Mouse (Mus musculus): Measurements from ENCODE around the gene Lrrc19. TPM values are rescaled to one million over a fixed set of nuclear protein-coding genes. Genes with fewer than 3 reads are reported as not detected.
"Not testable (repeated sequence)": the region's sequence is repeated elsewhere in the genome, so short reads cannot be mapped to it uniquely, and the experiment has no call there.

The Lrrc19 gene
- 0.93 and 0.94 TPM in 2 replicates for polyA plus RNA-seq (2015; fragmentation: Nextera tagmentation; extraction: Ambion mirVana)

DNA sequence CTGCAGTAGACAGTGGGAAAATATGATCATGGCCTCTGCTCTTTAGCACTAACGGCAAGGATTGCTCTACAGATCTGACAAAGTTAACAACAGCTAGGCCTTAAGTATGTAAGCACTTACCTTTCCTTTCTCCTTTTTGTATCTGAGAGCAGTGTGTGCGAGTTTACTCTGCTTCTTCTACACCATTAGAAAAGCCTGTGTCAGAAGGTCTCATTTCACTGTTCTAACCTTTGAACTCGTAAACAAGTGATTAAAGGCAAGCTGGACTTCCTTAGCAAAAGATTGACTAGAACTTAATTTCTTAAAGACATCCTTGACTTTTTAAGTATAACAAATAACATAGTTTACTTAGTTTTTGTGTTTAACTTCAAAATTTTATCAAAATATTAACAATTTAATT, at the start of gene Lrrc19:
Lrrc19 (minus strand) TSS at position 225 of the 400 bp plus-strand sequence.
- Histone ChIP-seq H3K4me3 (replicated peaks) (no peak within 1 kb of the TSS), H3K9ac (no peak within 1 kb of the TSS), H3K27me3 (replicated peaks) (no peaks in the 10 kb centered on the region), H3K4me1 (no peaks in the 10 kb centered on the region), H3K9me3 (no peaks in the 10 kb centered on the region), H3K27ac (no peak within 1 kb of the TSS), H3K4me2 (no peak within 1 kb of the TSS), H3K36me3 (no peaks in the 10 kb centered on the region)
- 82% methylated on average over 3 of the region's 3 CpGs for WGBS
- ATAC-seq (ENCODE audit: insufficient read depth, low FRiP score, low read depth): no peak

DNA sequence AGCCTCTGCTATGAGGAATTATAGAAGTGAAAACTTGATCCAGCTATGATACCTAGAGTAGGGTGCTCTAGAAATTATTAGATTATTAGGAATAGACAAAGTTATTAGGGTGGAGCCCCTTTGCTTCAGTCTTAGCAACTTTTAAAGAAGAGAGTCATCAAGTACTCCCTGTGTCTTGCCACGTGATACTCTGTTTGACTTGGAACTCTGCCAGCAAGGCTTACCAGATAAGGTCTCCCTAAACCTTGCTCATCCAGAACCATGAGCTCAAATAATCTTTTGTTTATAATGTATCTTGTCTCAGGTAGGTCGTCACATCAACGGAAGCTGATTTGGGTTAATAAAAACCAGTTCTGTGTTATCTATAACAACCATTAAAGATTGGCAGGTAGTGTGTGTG, 46.4 kb upstream of the Lrrc19 start:
- Histone ChIP-seq H3K9me3 (no peaks in the 10 kb centered on the region), H3K9ac (no peak overlapping the region)

DNA sequence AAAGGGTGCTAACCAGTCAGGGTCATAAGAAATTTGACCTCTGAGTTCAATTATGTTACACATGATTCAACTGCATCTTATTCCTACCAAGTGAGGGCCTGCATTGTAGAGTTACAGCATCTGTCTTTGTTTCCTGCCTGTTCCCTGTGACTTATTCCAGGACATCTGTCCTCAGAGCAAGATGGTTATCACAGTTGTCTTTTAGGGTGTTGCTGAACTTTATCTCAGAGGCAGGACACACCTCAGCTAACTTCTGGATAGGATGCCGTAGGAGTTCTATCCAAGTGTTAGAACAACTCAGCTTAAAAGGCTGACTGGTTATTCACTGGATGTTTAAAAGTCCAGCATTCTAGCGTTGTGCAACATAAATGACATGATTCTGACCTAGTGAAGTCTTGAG, 42.2 kb upstream of the Lrrc19 start:
- H3K36me3 ChIP-seq: peaks cover 4% of the 10 kb centered on the region; the same call in 1 of the 2 replicates
- H3K4me1 ChIP-seq: no peaks in the 10 kb centered on the region
- H3K27ac ChIP-seq: no peak overlapping the region
- ATAC-seq (ENCODE audit: insufficient read depth, low FRiP score, low read depth): no peak
- WGBS: 79% methylated on average over 2 of the region's 2 CpGs
- no peaks in the 10 kb centered on the region for H3K27me3 ChIP-seq (replicated peaks)
- H3K9me3 ChIP-seq: no peaks in the 10 kb centered on the region
- no peak overlapping the region for H3K4me2 ChIP-seq
- no peak overlapping the region for H3K4me3 ChIP-seq (replicated peaks)
- no peak overlapping the region for H3K9ac ChIP-seq

More for the DNA sequence above, 46.4 kb upstream of the Lrrc19 start:
- no peak overlapping the region for H3K4me2 ChIP-seq
- 56% methylated on average over 3 of the region's 3 CpGs for WGBS
- H3K27ac ChIP-seq: no peak overlapping the region
- H3K4me3 ChIP-seq (replicated peaks): no peak overlapping the region
- no peak for ATAC-seq (ENCODE audit: insufficient read depth, low FRiP score, low read depth)
- H3K36me3 ChIP-seq: no peaks in the 10 kb centered on the region
- no peaks in the 10 kb centered on the region for H3K4me1 ChIP-seq
- no peaks in the 10 kb centered on the region for H3K27me3 ChIP-seq (replicated peaks)

DNA sequence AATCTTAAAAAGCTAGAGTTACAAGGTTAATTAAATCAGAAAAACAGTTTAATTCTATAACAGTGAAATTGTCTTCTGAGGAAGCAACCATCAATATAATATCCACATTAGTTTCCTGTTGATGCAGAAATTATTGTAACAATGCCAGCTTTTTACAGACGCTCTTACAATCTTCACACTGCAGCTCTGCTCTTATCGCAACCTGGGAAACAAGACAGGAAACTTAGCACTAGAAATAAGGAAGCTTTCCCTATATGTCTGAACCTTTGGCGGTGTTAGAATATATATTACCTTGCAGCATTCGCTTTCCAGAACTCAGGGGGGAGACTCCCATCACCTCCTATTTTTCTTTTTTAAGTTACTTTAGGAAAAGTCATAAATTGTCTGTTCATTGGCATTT, 41.1 kb upstream of the Lrrc19 start:
- Histone ChIP-seq H3K9ac (no peak overlapping the region), H3K4me1 (no peaks in the 10 kb centered on the region), H3K27me3 (replicated peaks) (no peaks in the 10 kb centered on the region), H3K36me3 (peaks cover 4% of the 10 kb centered on the region; the same call in 1 of the 2 replicates), H3K27ac (no peak overlapping the region), H3K4me3 (replicated peaks) (no peak overlapping the region), H3K4me2 (no peak overlapping the region), H3K9me3 (no peaks in the 10 kb centered on the region)
- WGBS: 77% methylated on average over 4 of the region's 4 CpGs
- no peak for ATAC-seq (ENCODE audit: insufficient read depth, low FRiP score, low read depth)

DNA sequence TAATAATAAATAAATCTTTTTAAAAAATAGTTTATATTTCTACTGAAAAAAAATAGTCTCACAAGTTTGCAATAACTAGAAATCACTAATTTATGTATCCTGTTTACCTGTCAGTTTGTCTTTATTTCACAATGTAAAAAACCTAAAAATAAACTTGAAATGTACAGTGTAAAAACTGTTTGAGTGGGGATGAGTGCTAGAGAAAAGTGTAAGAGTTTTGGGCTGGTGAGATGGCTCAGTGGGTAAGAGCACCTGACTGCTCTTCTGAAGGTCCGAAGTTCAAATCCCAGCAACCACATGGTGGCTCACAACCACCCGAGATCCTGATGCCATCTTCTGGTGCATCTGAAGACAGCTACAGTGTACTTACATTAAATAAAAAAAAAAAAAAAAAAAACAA, 39.9 kb upstream of the Lrrc19 start:
- WGBS: 75% methylated on average over 2 of the region's 2 CpGs
- H3K4me3 ChIP-seq (replicated peaks); H3K4me2 ChIP-seq; H3K36me3 ChIP-seq; H3K27me3 ChIP-seq (replicated peaks); H3K9ac ChIP-seq; H3K27ac ChIP-seq; H3K9me3 ChIP-seq; ATAC-seq (ENCODE audit: insufficient read depth, low FRiP score, low read depth); H3K4me1 ChIP-seq: not testable (repeated sequence)

DNA sequence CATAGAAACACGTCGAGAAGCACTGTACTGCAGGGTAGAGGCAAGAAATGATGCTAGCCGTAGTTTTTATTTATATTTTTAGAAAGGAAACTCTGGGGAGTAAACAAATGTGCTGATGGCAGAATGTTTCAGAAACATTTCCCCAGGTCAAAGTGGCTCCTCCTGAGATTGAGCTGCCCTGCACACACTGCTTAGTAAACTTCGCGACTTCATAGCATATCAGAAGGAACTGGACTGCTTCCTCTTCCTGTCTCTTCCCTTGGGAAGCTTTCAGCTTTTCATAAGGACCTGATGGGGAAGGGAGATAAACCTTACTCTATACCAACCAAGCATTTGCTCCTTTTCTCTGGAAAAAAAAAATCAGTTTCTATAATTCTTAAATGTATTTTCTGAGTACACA, 33.4 kb upstream of the Lrrc19 start:
- Histone ChIP-seq H3K36me3 (no peaks in the 10 kb centered on the region; the same call in 1 of the 2 replicates), H3K27me3 (replicated peaks) (no peaks in the 10 kb centered on the region), H3K4me2 (no peak overlapping the region), H3K4me3 (replicated peaks) (no peak overlapping the region), H3K9ac (no peak overlapping the region), H3K4me1 (no peaks in the 10 kb centered on the region), H3K9me3 (no peaks in the 10 kb centered on the region), H3K27ac (no peak overlapping the region)
- ATAC-seq (ENCODE audit: insufficient read depth, low FRiP score, low read depth): no peak
- WGBS: 81% methylated on average over 5 of the region's 5 CpGs

DNA sequence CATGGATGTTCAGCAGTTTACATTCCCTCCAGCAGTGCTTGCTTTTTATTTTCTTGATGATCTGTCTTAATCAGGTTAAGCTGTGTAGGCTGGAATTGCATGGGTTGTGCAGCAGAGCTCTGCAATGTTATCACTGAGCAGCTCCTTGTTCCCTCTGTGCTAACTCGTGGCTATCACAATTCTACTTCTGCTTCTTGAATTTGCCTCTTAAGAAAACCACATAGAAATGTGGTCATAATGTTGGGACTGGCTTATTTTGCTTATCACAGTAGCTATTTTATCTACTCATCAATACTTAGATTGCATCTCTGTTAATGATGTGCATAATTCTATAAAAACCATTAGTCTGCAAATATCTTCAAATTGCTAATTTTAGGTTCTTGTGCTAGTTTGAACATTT, 32.1 kb upstream of the Lrrc19 start:
- Histone ChIP-seq H3K4me3 (replicated peaks) (no peak overlapping the region), H3K4me1 (no peaks in the 10 kb centered on the region), H3K36me3 (no peaks in the 10 kb centered on the region), H3K27ac (no peak overlapping the region), H3K4me2 (no peak overlapping the region), H3K9ac (no peak overlapping the region), H3K27me3 (replicated peaks) (no peaks in the 10 kb centered on the region), H3K9me3 (no peaks in the 10 kb centered on the region)
- 51% methylated on average over 1 of the region's 1 CpGs for WGBS
- ATAC-seq (ENCODE audit: insufficient read depth, low FRiP score, low read depth): no peak

DNA sequence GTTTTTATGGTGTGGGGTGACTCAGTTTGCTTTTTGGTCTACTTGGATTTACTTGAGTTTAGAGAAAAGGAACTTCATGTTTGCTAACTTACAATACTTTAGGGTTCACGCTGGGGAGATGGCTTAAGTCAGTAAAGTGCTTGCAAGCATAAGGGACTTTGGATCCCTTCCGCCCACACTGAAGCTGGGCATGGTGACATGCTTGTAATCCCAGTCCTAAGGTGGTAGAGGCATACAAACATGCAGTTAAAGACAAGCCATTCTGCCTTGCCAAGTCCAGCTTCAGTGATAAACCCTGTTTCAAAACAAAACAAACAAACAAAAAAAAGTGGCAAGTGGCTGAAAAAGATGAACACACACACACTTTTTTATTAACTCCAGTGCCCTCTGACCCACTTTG, 31.2 kb upstream of the Lrrc19 start:
- Histone ChIP-seq H3K4me1 (no peaks in the 10 kb centered on the region), H3K4me3 (replicated peaks) (no peak overlapping the region), H3K4me2 (no peak overlapping the region), H3K27ac (no peak overlapping the region), H3K9me3 (no peaks in the 10 kb centered on the region), H3K9ac (no peak overlapping the region), H3K27me3 (replicated peaks) (no peaks in the 10 kb centered on the region), H3K36me3 (no peaks in the 10 kb centered on the region)
- ATAC-seq (ENCODE audit: insufficient read depth, low FRiP score, low read depth): no peak
- 84% methylated on average over 2 of the region's 2 CpGs for WGBS

DNA sequence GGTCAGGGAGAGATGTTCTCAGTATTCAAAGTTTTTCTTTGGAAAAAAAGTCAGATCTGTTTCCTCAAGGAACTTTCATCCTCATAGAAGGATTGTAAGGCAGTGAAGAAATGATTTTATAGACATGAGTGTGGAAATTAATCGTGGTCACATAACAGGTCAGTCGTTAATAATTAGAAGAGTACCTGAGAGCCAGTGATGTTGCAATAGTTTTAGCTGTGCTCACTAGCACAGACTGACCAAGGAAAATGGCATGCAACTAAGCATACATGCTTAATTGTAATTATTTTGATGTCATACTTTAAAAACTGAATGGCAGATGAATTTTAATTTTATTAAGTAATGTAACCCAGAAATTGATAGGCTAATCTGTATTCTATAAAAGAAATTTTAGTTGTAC, 30.7 kb upstream of the Lrrc19 start:
- H3K4me2 ChIP-seq: no peak overlapping the region
- 88% methylated on average over 2 of the region's 2 CpGs for WGBS
- H3K9me3 ChIP-seq: no peaks in the 10 kb centered on the region
- H3K27me3 ChIP-seq (replicated peaks): no peaks in the 10 kb centered on the region
- no peaks in the 10 kb centered on the region for H3K4me1 ChIP-seq
- H3K4me3 ChIP-seq (replicated peaks): no peak overlapping the region
- H3K27ac ChIP-seq: no peak overlapping the region
- no peaks in the 10 kb centered on the region for H3K36me3 ChIP-seq
- no peak for ATAC-seq (ENCODE audit: insufficient read depth, low FRiP score, low read depth)
- no peak overlapping the region for H3K9ac ChIP-seq

DNA sequence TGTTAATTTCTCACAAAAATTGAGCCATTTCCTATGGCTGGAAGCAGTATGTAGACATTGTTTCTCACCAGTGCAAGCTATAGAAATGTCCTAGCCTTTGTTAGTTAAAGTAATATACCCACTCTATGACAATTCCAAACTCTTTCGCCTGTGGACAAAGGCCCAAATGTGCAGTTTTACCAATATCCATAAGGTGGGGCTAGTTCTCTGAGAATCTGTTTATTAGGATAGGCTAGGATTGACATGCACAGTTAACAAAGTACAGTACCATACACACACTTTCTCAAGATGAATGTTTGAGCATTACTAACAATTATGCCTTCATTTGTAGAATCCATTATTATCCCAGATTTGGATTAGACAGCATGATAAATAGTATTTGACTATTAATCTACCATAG, 19.8 kb upstream of the Lrrc19 start:
- H3K9me3 ChIP-seq: no peaks in the 10 kb centered on the region
- no peak overlapping the region for H3K4me2 ChIP-seq
- no peaks in the 10 kb centered on the region for H3K36me3 ChIP-seq
- no peaks in the 10 kb centered on the region for H3K4me1 ChIP-seq
- no peaks in the 10 kb centered on the region for H3K27me3 ChIP-seq (replicated peaks)
- no peak overlapping the region for H3K4me3 ChIP-seq (replicated peaks)
- no peak for ATAC-seq (ENCODE audit: insufficient read depth, low FRiP score, low read depth)
- no peak overlapping the region for H3K27ac ChIP-seq
- H3K9ac ChIP-seq: no peak overlapping the region
- WGBS: 53% methylated on average over 1 of the region's 1 CpGs

DNA sequence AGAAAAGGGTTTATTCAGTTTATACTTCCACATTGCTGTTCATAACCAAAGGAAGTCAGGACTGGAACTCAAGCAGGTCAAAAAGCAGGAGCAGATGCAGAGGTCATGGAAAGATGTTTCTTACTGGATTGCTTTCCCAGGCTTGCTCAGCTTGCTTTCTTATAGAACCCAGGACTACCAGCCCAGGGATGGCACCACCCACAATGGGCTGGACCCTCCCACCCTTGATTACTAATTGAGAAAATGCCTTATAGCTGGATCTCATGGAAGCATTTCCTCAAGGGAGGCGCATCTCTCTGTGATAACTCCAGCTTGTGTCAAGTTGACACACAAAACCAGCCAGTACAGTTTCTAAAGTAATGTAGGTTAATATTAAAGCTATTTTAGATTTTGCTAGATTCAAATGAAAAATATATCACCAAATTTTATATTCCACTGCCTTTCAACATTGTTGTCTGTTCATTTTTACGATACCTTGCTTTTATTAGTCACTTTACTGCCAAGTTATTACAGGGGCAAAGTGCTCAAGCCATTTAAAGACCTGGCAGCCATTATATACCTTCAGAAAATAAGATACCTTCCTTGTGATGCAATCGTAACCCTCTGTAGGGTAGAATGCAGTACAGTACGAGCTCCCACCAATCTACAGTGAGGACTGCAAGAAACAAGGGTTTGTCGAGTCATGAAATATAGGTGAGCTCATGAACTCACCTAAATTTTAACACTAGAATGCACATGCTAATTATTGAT, 657 bp upstream of the Lrrc19 start:
- ATAC-seq (ENCODE audit: insufficient read depth, low FRiP score, low read depth): not testable (repeated sequence)

DNA sequence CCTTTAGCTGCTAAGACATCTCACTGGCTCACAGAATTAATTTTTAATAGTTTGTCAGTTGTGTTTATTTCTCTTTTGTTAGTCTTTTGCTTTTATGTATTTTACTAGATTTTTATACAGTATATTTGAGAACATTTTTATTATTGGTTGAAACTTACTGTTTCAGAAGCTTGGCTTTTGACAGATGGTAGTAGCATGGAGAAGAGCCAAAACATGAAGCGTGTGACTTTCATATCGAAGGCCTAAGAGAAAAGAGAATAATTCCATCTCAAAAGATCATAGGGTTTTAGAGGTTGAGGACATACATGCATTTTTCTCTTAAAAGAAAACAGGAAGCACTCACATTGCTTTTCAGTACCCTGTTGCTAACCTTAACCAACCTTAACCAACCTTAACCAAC, 6.8 kb downstream of the Lrrc19 start:
- Histone ChIP-seq H3K4me3 (replicated peaks) (no peak overlapping the region), H3K36me3 (no peaks in the 10 kb centered on the region), H3K9me3 (no peaks in the 10 kb centered on the region), H3K27me3 (replicated peaks) (no peaks in the 10 kb centered on the region), H3K9ac (no peak overlapping the region), H3K4me2 (no peak overlapping the region), H3K27ac (no peak overlapping the region), H3K4me1 (no peaks in the 10 kb centered on the region)
- WGBS: 90% methylated on average over 2 of the region's 2 CpGs
- ATAC-seq (ENCODE audit: insufficient read depth, low FRiP score, low read depth): no peak

More for the DNA sequence above, 657 bp upstream of the Lrrc19 start:
- not testable (repeated sequence) for H3K9ac ChIP-seq; H3K4me2 ChIP-seq; H3K9me3 ChIP-seq; H3K4me3 ChIP-seq (replicated peaks); H3K4me1 ChIP-seq; H3K27me3 ChIP-seq (replicated peaks); H3K27ac ChIP-seq; H3K36me3 ChIP-seq
- 90% methylated on average over 5 of the region's 5 CpGs for WGBS

DNA sequence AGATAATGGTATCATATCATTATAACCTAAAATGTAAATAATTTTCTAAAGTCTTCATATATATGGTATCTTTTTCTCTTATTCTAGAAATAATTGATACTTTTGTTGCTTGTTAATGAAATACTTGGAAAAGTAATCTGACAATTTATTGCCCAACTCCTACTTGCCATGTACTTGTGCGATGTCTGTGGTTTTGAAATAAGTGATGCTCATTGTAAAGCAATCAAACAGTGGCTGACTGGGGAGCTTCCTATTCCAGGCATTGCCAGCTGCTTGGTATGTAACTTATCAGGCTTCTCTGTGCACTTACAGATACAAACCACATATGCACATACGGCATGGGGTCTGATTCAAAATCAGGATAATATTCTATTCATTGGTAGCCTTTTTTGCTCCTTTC, 29.9 kb downstream of the Lrrc19 start:
- Histone ChIP-seq H3K27me3 (replicated peaks) (no peaks in the 10 kb centered on the region), H3K36me3 (no peaks in the 10 kb centered on the region), H3K4me3 (replicated peaks) (no peak overlapping the region), H3K27ac (no peak overlapping the region), H3K4me2 (no peak overlapping the region), H3K9ac (no peak overlapping the region), H3K4me1 (no peaks in the 10 kb centered on the region), H3K9me3 (no peaks in the 10 kb centered on the region)
- ATAC-seq (ENCODE audit: insufficient read depth, low FRiP score, low read depth): no peak
- WGBS: 87% methylated on average over 2 of the region's 2 CpGs

Measured in stomach, embryonic 15.5 days (tissue).